Mouse (Mus musculus) stomach, postnatal 0 days (tissue): ENCODE measurements around the gene Traf3ip3. TPM values are rescaled to one million over a fixed set of nuclear protein-coding genes. Genes with fewer than 3 reads are reported as not detected.

Source experiments
- ATAC-seq: fragments of 200-750 bp; cut with Nextera tagmentation; 2 replicates; pipeline ENCODE4 v1.8.0; 2017; ENCODE audit not compliant: low FRiP score, low TSS enrichment
- DNase-seq: peaks from one replicate; pipeline ENCODE4 v3.0.0-alpha.2; 2016; ENCODE audit warnings: low spot score
- H3K27ac ChIP-seq: fragments of 300-500 bp; sonication (generic); replicated peaks from 2 replicates; pipeline ENCODE4 v1.5.1; 2014; ENCODE audit warnings: mild to moderate bottlenecking, control low read depth
- H3K27me3 ChIP-seq: fragments of 300-500 bp; sonication (generic); 2 replicates; pipeline ENCODE4 v1.6.1; 2014; ENCODE audit warnings: low read length; ENCODE audit not compliant: control insufficient read depth, insufficient read depth
- H3K36me3 ChIP-seq: fragments of 300-500 bp; sonication (generic); 2 replicates; pipeline ENCODE4 v1.6.1; 2014; ENCODE audit warnings: low read length, mixed read lengths; ENCODE audit not compliant: control insufficient read depth, insufficient read depth
- H3K4me1 ChIP-seq: fragments of 300-500 bp; sonication (generic); replicated peaks from 2 replicates; pipeline ENCODE4 v1.6.1; 2014; ENCODE audit warnings: antibody characterized with exemption; ENCODE audit not compliant: control insufficient read depth, insufficient read depth
- H3K4me2 ChIP-seq: fragments of 300-500 bp; sonication (generic); replicated peaks from 2 replicates; pipeline ENCODE4 v1.6.1; 2014; ENCODE audit warnings: low read depth, mild to moderate bottlenecking, control low read depth, moderate library complexity
- H3K4me3 ChIP-seq: fragments of 300-500 bp; sonication (generic); 2 replicates; pipeline ENCODE4 v1.5.1; 2014; ENCODE audit warnings: low read depth, low read length, control low read depth
- H3K9ac ChIP-seq: fragments of 300-500 bp; sonication (generic); 2 replicates; pipeline ENCODE4 v1.6.1; 2014; ENCODE audit warnings: mild to moderate bottlenecking, low read length, control low read depth, mixed read lengths
- H3K9me3 ChIP-seq: fragments of 300-500 bp; sonication (generic); 2 replicates; pipeline ENCODE4 v1.6.1; 2016; ENCODE audit warnings: low read length; ENCODE audit not compliant: control insufficient read depth
- CTCF ChIP-seq: IDR thresholded peaks from 2 replicates; pipeline ENCODE4 v1.5.1; 2016; ENCODE audit warnings: antibody characterized with exemption, low read depth, mild to moderate bottlenecking, moderate library complexity
- EP300 ChIP-seq: optimal IDR thresholded peaks from 2 replicates; pipeline ENCODE3; 2016; ENCODE audit warnings: antibody characterized with exemption
- WGBS: fragments of 180-500 bp; shearing (Covaris S2); extraction: QIAGEN DNeasy Blood & Tissue Kit; methylation state at CpG from one replicate; pipeline ENCODE4 v1.1.7; 2014; 5-methylcytosine and 5-hydroxymethylcytosine counted together
- polyA plus RNA-seq: library from polyadenylated mRNA; unstranded; fragments of >200 nt; fragmentation: Nextera tagmentation; extraction: Ambion mirVana; gene quantifications from 2 replicates; pipeline ENCODE4 v1.2.1, GENCODE M21; 2015

Traf3ip3 gene
- polyA plus RNA-seq, 1 experiment from 2014 or later, result 1.8 TPM

DNA sequence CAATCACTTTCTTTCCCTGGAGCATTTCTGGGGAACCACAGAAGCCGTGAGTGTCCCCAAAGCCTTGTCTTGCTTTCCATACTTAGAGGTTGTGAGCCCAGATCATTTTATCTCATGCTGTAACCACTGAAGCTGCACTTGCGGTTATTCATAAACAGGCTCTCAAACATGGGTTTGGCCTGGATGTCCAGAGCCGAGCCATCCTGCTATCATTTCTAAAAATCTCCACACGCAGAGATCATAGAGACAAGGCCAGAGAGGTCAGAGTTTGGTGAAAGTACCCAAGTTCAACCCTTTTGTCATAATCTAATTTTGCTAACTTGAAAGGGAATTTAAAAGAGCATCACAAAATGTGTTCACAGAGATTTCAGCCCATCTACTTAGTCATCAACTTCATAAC, 39.9 kb upstream of the Traf3ip3 start:
- ATAC-seq, result no peak
- Histone ChIP-seq H3K9ac (no peak overlapping the region), H3K36me3 (no peaks in the 10 kb centered on the region), H3K9me3 (no peaks in the 10 kb centered on the region), H3K27me3 (no peaks in the 10 kb centered on the region), H3K4me2 (no peak overlapping the region), H3K27ac (no peak overlapping the region), H3K4me1 (no peaks in the 10 kb centered on the region), H3K4me3 (no peak overlapping the region)
- no peak for DNase-seq
- 84% methylated on average over 4 of the region's 4 CpGs for WGBS
- TF ChIP-seq CTCF (no peak), EP300 (no peak)

DNA sequence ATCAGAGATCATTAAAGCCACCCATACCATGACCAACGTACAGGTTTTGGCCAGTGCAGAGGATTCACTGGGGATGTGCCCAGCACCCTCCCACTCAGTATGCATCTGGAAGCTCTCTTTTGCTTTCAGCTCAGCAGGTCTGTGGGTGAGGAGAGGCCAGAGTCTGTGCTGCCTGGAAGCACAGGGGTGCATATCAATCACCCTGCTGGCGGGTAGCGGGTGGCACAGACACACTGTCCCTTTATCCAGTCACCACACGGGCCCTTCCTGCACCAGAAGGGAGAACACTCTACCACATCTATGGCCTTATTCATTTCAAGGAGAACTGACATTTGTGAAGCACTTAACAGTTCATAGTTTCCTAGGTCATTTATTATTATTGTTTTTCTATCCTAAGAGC, 36.9 kb upstream of the Traf3ip3 start:
- Histone ChIP-seq H3K9me3 (no peaks in the 10 kb centered on the region), H3K27me3 (no peaks in the 10 kb centered on the region), H3K4me2 (no peak overlapping the region), H3K36me3 (no peaks in the 10 kb centered on the region), H3K9ac (no peak overlapping the region), H3K4me1 (no peaks in the 10 kb centered on the region), H3K4me3 (no peak overlapping the region), H3K27ac (no peak overlapping the region)
- no peak for ATAC-seq
- 54% methylated on average over 4 of the region's 4 CpGs for WGBS
- DNase-seq, result no peak
- TF ChIP-seq CTCF (no peak), EP300 (no peak)

DNA sequence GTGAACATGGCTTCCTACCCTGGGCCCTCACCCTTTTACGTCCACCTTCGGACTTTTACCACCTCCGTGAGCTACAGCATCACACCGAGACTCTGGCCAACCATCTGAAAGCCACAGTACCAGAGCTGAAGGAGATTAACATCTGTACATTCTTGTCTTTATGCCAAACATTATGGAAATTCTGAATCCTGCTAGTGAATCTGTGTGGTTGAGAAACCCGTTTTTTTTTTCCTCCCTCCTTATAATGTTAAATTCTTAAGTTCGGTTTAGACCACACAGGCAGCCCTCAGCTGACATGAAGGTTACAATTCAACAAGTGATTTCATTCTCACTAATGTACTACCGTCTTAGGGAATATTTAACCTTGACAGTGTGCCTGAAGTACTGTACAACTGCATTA, 33.4 kb upstream of the Traf3ip3 start:
- ATAC-seq, result no peak
- no peaks in the 10 kb centered on the region for H3K36me3 ChIP-seq
- H3K4me1 ChIP-seq, result no peaks in the 10 kb centered on the region
- H3K27me3 ChIP-seq, result no peaks in the 10 kb centered on the region
- TF ChIP-seq CTCF, result no peak
- TF ChIP-seq EP300, result no peak
- H3K9me3 ChIP-seq, result no peaks in the 10 kb centered on the region
- DNase-seq, result no peak
- no peak overlapping the region for H3K9ac ChIP-seq
- no peak overlapping the region for H3K4me3 ChIP-seq
- H3K4me2 ChIP-seq, result no peak overlapping the region
- no peak overlapping the region for H3K27ac ChIP-seq
- 59% methylated on average over 7 of the region's 7 CpGs for WGBS

DNA sequence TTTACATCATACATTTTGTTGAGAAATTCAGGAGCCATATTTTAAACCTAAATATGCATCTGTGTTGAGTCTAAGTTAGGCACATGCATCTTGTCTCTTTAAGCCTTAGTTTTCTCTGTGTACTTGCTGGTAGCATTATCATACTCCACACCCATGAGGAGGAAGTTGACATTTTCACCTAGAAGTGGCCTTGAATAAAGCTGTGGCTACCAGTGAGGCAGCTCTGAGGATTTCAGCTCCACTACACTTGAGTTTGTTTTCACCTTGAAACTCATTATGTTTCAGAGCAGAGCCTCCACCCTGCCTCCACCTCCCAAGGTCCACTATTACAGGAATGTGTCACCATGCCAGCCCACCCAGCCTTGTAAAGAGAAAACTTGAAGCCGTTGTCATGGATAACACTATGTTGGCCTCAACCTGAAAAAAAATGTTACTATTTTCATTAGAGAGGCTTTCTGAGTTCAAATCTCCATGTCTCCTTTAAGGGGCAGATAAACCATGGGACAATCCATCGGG, 32.7 kb upstream of the Traf3ip3 start:
- DNase-seq (no peak), ATAC-seq (no peak)
- no peak overlapping the region for H3K9ac ChIP-seq
- no peak overlapping the region for H3K27ac ChIP-seq
- H3K4me2 ChIP-seq, result no peak overlapping the region
- no peak overlapping the region for H3K4me3 ChIP-seq
- TF ChIP-seq EP300 (no peak), CTCF (no peak)
- no peaks in the 10 kb centered on the region for H3K4me1 ChIP-seq
- H3K36me3 ChIP-seq, result no peaks in the 10 kb centered on the region
- 88% methylated on average over 2 of the region's 2 CpGs for WGBS
- no peaks in the 10 kb centered on the region for H3K9me3 ChIP-seq
- H3K27me3 ChIP-seq, result no peaks in the 10 kb centered on the region

DNA sequence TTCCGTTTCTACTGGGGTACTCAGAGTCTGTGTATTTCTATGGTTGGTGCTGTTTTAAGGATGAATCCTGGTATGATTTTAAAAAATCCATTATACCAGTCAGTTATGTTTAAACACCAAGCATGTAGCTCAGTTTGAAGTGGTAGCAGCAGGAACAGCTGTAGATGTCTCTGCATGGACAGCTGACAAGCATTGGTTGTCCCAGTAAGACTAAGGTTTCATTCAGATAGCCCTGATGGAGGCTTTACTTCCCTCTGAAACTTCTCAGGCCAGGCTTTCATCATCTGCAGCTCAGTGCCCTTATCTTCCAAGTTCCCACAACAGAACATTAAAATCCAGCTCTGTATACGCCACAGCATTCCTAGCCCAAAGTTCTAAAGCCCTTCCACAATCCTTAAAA, 31.2 kb upstream of the Traf3ip3 start:
- no peaks in the 10 kb centered on the region for H3K4me1 ChIP-seq
- H3K9me3 ChIP-seq, result no peaks in the 10 kb centered on the region
- H3K36me3 ChIP-seq, result no peaks in the 10 kb centered on the region
- TF ChIP-seq CTCF (no peak), EP300 (no peak)
- H3K4me3 ChIP-seq, result no peak overlapping the region
- H3K4me2 ChIP-seq, result no peak overlapping the region
- no peak for ATAC-seq
- H3K9ac ChIP-seq, result no peak overlapping the region
- DNase-seq, result no peak
- 75% methylated on average over 2 of the region's 2 CpGs for WGBS
- no peaks in the 10 kb centered on the region for H3K27me3 ChIP-seq
- H3K27ac ChIP-seq, result no peak overlapping the region

DNA sequence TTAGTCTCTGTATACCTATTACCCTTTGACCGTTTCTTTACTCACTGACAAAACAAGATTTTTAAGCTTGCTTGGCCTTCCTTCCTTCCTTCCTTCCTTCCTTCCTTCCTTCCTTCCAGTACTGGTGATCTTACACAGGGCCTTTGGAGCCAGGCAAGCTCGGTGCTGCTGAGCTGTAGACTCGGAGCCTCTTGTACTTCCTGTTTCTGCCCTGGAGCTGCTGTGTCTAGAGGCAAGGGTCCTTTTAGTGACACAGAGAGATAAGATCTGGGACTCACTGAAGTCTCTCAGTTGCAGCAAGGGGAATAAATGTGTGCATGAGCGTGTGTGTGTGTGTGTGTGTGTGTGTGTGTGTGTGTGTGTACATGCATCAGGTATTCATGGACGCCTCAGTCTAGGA, 29.4 kb upstream of the Traf3ip3 start:
- H3K9ac ChIP-seq, result no peak overlapping the region
- no peaks in the 10 kb centered on the region for H3K36me3 ChIP-seq
- no peaks in the 10 kb centered on the region for H3K9me3 ChIP-seq
- no peak for ATAC-seq
- DNase-seq, result no peak
- no peak overlapping the region for H3K27ac ChIP-seq
- WGBS, result 47% methylated on average over 5 of the region's 5 CpGs
- H3K27me3 ChIP-seq, result no peaks in the 10 kb centered on the region
- H3K4me1 ChIP-seq, result no peaks in the 10 kb centered on the region
- no peak overlapping the region for H3K4me2 ChIP-seq
- no peak overlapping the region for H3K4me3 ChIP-seq
- no peak for TF ChIP-seq EP300
- TF ChIP-seq CTCF, result no peak
